Mouse (Mus musculus): ENCODE results near the gene Spaca6. TPM values are rescaled to one million over a fixed set of nuclear protein-coding genes. Genes with fewer than 3 reads are reported as not detected.

The Spaca6 gene
- polyA plus RNA-seq, 1 experiment from 2014 or later, result 31.4 TPM

DNA sequence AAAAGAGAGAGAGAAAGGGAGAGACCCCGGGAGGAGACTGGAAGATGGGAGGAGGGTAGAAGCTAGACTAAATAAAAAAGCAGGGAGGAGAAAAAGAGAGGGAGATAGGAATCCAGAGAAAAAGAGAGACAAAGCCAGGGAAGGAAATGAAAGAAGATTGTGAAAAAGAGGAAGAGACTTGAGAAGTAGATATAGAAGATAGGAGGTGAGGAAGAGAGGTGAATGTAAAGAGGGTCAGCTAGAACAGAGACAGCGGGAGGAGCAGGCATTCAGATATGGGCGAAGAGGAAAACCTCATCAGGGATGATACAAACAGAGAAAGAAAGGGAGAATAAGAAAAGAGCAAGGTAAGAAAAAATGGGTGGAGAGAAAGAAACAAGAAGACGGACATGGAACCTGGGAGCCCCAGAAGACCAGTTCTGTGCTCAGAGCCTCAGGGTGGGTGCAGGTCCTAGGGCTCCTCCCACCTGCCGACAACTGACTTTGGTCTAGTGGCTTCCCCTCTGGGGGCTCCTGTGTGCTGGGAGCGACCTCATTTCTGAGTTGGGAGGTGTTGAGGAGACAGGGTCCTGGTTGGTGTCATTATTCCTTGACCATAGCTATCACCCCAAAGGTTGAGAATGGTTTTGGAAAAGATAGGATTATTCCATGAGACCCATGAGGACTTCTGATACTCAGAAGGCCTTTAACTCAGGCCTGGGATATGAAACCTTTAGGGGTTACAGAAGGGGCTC, 2.3 kb downstream of the Spaca6 start:
- Histone ChIP-seq H3K4me3 (ENCODE audit: low read length) (peak overlapping the region; percentile 85), H3K9me3 (ENCODE audit: control insufficient read depth, low read length) (no peaks in the 10 kb centered on the region), H3K36me3 (ENCODE audit: control insufficient read depth, insufficient read depth, low read length) (peaks cover 20% of the 10 kb centered on the region), H3K4me1 (replicated peaks; ENCODE audit: control insufficient read depth, insufficient read depth, low read length) (peaks cover 37% of the 10 kb centered on the region), H3K9ac (ENCODE audit: low read length) (peak overlapping the region; percentile 91), H3K27me3 (ENCODE audit: control insufficient read depth, insufficient read depth, low read depth, low read length) (no peaks in the 10 kb centered on the region), H3K27ac (ENCODE audit: low read length) (peak overlapping the region; percentile 97), H3K4me2 (ENCODE audit: low read depth, low read length) (peak overlapping the region; percentile 66)
- ATAC-seq (ENCODE audit: low read depth), result no peak
- 2% methylated on average over 6 of the region's 6 CpGs for WGBS

DNA sequence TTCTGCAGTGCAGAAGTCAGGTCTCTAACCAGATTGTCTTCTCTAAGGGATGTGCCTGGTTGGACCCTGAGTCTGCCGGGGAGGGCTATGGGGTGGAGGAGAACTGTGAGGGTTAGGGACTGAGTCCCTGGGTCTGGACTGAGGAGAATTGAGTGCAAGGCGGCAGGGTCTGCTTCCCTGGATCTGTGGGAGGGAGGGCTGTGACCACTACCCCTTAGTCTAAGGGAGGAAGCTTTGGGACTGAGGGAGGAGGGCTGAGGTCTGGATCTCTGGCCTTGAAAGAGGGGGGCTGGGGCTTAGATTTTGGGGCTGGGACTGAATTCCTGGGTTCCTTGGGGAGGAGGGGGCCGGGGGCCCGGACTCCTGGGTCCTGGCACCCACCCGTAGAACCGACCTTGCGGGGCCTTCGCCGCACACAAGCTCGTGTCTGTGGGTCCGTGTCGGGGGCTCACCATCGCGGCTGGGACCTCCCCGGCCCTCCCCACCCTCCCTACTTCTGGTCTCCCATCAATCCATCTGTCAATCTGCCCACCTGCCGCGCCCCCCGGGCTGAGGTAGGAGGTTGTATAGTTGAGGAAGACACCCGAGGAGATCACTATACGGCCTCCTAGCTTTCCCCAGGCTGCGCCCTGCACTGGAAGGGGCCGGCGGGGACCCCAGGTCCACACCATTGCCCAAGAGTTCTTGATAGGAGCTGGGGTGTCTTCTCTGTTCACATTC, 3.0 kb downstream of the Spaca6 start:
- Histone ChIP-seq H3K4me2 (ENCODE audit: low read depth, low read length) (peak overlapping the region; percentile 66), H3K27ac (ENCODE audit: low read length) (0 out of 2 replicates have a peak overlapping the region, but pooled peaks have one; percentile 7), H3K4me1 (replicated peaks; ENCODE audit: control insufficient read depth, insufficient read depth, low read length) (peaks cover 45% of the 10 kb centered on the region), H3K27me3 (ENCODE audit: control insufficient read depth, insufficient read depth, low read depth, low read length) (no peaks in the 10 kb centered on the region), H3K4me3 (ENCODE audit: low read length) (peak overlapping the region; percentile 85), H3K9me3 (ENCODE audit: control insufficient read depth, low read length) (no peaks in the 10 kb centered on the region), H3K9ac (ENCODE audit: low read length) (peak overlapping the region; percentile 91), H3K36me3 (ENCODE audit: control insufficient read depth, insufficient read depth, low read length) (peaks cover 20% of the 10 kb centered on the region)
- 47% methylated on average over 23 of the region's 23 CpGs for WGBS
- no peak for ATAC-seq (ENCODE audit: low read depth)

DNA sequence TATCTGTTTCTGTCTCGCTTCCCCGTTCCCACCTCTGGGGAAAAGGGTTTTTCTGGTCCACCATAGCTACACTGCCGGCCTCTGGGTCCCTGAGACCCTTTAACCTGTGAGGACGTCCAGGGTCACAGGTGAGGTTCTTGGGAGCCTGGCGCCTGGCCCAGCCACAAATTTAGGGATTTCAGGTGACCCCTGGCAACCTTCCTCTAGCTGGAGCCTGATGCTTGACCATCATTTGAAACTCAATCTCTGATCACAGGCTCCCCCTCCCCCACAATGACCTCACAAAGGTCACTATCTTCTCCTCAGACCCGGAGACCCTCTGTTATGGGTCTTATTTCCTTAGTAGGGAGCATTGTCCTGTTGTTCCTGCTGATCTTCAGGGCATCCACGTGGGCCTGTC, 3.8 kb downstream of the Spaca6 start:
- 74% methylated on average over 7 of the region's 7 CpGs for WGBS

GRCm38 (mm10) chr17:17834896-17835295, 7.9 kb downstream of the Spaca6 start:
- Histone ChIP-seq H3K4me3 (ENCODE audit: low read length) (no peak overlapping the region), H3K4me1 (replicated peaks; ENCODE audit: control insufficient read depth, insufficient read depth, low read length) (peaks cover 67% of the 10 kb centered on the region), H3K36me3 (ENCODE audit: control insufficient read depth, insufficient read depth, low read length) (peaks cover 32% of the 10 kb centered on the region), H3K27ac (ENCODE audit: low read length) (peak overlapping the region; percentile 5; the same call in 1 of the 2 replicates), H3K4me2 (ENCODE audit: low read depth, low read length) (no peak overlapping the region), H3K9me3 (ENCODE audit: control insufficient read depth, low read length) (no peaks in the 10 kb centered on the region), H3K9ac (ENCODE audit: low read length) (no peak overlapping the region), H3K27me3 (ENCODE audit: control insufficient read depth, insufficient read depth, low read depth, low read length) (no peaks in the 10 kb centered on the region)
- 0% methylated on average over 1 of the region's 1 CpGs for WGBS
- ATAC-seq (ENCODE audit: low read depth), result no peak

More for the DNA sequence above, 3.8 kb downstream of the Spaca6 start:
- H3K9ac ChIP-seq (ENCODE audit: low read length), result no peak overlapping the region
- H3K4me3 ChIP-seq (ENCODE audit: low read length), result no peak overlapping the region; the same call in 1 of the 2 replicates
- peaks cover 49% of the 10 kb centered on the region for H3K4me1 ChIP-seq (replicated peaks; ENCODE audit: control insufficient read depth, insufficient read depth, low read length)
- ATAC-seq (ENCODE audit: low read depth), result no peak
- no peaks in the 10 kb centered on the region for H3K9me3 ChIP-seq (ENCODE audit: control insufficient read depth, low read length)
- no peaks in the 10 kb centered on the region for H3K27me3 ChIP-seq (ENCODE audit: control insufficient read depth, insufficient read depth, low read depth, low read length)
- peaks cover 20% of the 10 kb centered on the region for H3K36me3 ChIP-seq (ENCODE audit: control insufficient read depth, insufficient read depth, low read length)
- H3K27ac ChIP-seq (ENCODE audit: low read length), result no peak overlapping the region
- peak overlapping the region; percentile 66; the same call in 1 of the 2 replicates for H3K4me2 ChIP-seq (ENCODE audit: low read depth, low read length)

- H3K9ac ChIP-seq (ENCODE audit: low read length), result no peak overlapping the region
- no peak for ATAC-seq (ENCODE audit: low read depth)
- peaks cover 55% of the 10 kb centered on the region for H3K4me1 ChIP-seq (replicated peaks; ENCODE audit: control insufficient read depth, insufficient read depth, low read length)
- no peak overlapping the region for H3K4me2 ChIP-seq (ENCODE audit: low read depth, low read length)
- no peak overlapping the region for H3K4me3 ChIP-seq (ENCODE audit: low read length)
- no peak overlapping the region for H3K27ac ChIP-seq (ENCODE audit: low read length)
- H3K27me3 ChIP-seq (ENCODE audit: control insufficient read depth, insufficient read depth, low read depth, low read length), result no peaks in the 10 kb centered on the region
- 57% methylated on average over 5 of the region's 5 CpGs for WGBS
- no peaks in the 10 kb centered on the region for H3K9me3 ChIP-seq (ENCODE audit: control insufficient read depth, low read length)
- H3K36me3 ChIP-seq (ENCODE audit: control insufficient read depth, insufficient read depth, low read length), result peaks cover 38% of the 10 kb centered on the region
These were observed 9.1 kb downstream of the Spaca6 start for GRCm38 (mm10) chr17:17836101-17836500.

- H3K27me3 ChIP-seq (ENCODE audit: control insufficient read depth, insufficient read depth, low read depth, low read length), result no peaks in the 10 kb centered on the region
- H3K36me3 ChIP-seq (ENCODE audit: control insufficient read depth, insufficient read depth, low read length), result peaks cover 34% of the 10 kb centered on the region
- peak overlapping the region; percentile 85 for H3K27ac ChIP-seq (ENCODE audit: low read length)
- peak overlapping the region; percentile 54 for H3K4me3 ChIP-seq (ENCODE audit: low read length)
- 11% methylated on average over 13 of the region's 13 CpGs for WGBS
- H3K4me1 ChIP-seq (replicated peaks; ENCODE audit: control insufficient read depth, insufficient read depth, low read length), result peaks cover 49% of the 10 kb centered on the region
- H3K9ac ChIP-seq (ENCODE audit: low read length), result peak overlapping the region; percentile 59
- no peaks in the 10 kb centered on the region for H3K9me3 ChIP-seq (ENCODE audit: control insufficient read depth, low read length)
- H3K4me2 ChIP-seq (ENCODE audit: low read depth, low read length), result peak overlapping the region; percentile 73
- peak; percentile 1; the same call in 1 of the 2 replicates for ATAC-seq (ENCODE audit: low read depth)
These were observed 10.5 kb downstream of the Spaca6 start for GRCm38 (mm10) chr17:17837426-17837825.

GRCm38 (mm10) chr17:17837919-17838701, 11.2 kb downstream of the Spaca6 start:
- peak; percentile 99 for ATAC-seq (ENCODE audit: low read depth)
- Histone ChIP-seq H3K9me3 (ENCODE audit: control insufficient read depth, low read length) (no peaks in the 10 kb centered on the region), H3K4me1 (replicated peaks; ENCODE audit: control insufficient read depth, insufficient read depth, low read length) (peaks cover 47% of the 10 kb centered on the region), H3K36me3 (ENCODE audit: control insufficient read depth, insufficient read depth, low read length) (peaks cover 36% of the 10 kb centered on the region), H3K9ac (ENCODE audit: low read length) (peak overlapping the region; percentile 70), H3K27ac (ENCODE audit: low read length) (peak overlapping the region; percentile 85), H3K27me3 (ENCODE audit: control insufficient read depth, insufficient read depth, low read depth, low read length) (no peaks in the 10 kb centered on the region), H3K4me2 (ENCODE audit: low read depth, low read length) (peak overlapping the region; percentile 73), H3K4me3 (ENCODE audit: low read length) (peak overlapping the region; percentile 54)
- under 1% methylated on average over 43 of the region's 43 CpGs for WGBS

DNA sequence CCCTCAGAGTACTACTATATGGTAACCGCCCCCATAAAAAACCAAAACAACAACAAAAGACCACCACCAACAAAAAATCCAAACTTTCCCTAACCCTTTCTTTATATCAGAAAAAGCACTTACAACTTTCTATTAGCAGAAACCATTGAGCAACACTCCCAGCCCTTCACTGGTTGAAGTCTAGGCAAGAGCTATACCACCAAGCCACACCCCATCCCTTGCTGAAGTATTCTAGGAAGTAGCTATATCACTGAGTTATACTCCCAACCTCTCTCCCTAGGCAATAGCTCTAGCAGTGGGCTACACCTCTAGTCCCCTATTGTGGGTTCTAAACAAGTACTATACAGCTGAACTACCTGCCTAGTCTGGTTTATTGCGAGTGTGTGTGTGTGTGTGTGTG, 12.3 kb downstream of the Spaca6 start:
- Histone ChIP-seq H3K4me3 (ENCODE audit: low read length) (no peak overlapping the region), H3K9ac (ENCODE audit: low read length) (no peak overlapping the region), H3K27me3 (ENCODE audit: control insufficient read depth, insufficient read depth, low read depth, low read length) (no peaks in the 10 kb centered on the region), H3K27ac (ENCODE audit: low read length) (no peak overlapping the region), H3K36me3 (ENCODE audit: control insufficient read depth, insufficient read depth, low read length) (peaks cover 29% of the 10 kb centered on the region), H3K9me3 (ENCODE audit: control insufficient read depth, low read length) (no peaks in the 10 kb centered on the region), H3K4me2 (ENCODE audit: low read depth, low read length) (no peak overlapping the region), H3K4me1 (replicated peaks; ENCODE audit: control insufficient read depth, insufficient read depth, low read length) (peaks cover 36% of the 10 kb centered on the region)
- no peak for ATAC-seq (ENCODE audit: low read depth)
- 93% methylated on average over 2 of the region's 2 CpGs for WGBS

DNA sequence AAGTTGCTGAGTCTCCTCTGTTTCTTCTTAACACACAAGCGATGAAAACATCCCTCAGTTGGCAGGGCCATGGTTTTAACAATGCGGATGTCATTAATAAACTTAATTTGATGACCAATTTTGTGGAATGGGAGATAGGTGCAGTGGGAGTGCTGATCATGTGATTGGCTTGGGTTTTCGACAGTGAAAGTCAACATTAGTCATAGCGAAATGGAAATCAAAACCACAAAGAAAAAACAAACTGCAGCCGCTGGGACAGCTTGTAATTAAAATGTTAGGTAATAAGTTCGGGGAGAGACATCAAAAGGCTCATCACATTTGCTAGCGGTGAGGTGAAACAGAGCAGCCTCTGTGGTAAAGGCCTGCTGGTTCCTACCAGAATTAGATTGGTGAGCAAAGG, 13.8 kb downstream of the Spaca6 start:
- no peaks in the 10 kb centered on the region for H3K9me3 ChIP-seq (ENCODE audit: control insufficient read depth, low read length)
- no peak for ATAC-seq (ENCODE audit: low read depth)
- H3K27ac ChIP-seq (ENCODE audit: low read length), result no peak overlapping the region
- H3K9ac ChIP-seq (ENCODE audit: low read length), result no peak overlapping the region
- 87% methylated on average over 7 of the region's 7 CpGs for WGBS
- H3K27me3 ChIP-seq (ENCODE audit: control insufficient read depth, insufficient read depth, low read depth, low read length), result no peaks in the 10 kb centered on the region
- H3K4me1 ChIP-seq (replicated peaks; ENCODE audit: control insufficient read depth, insufficient read depth, low read length), result peaks cover 22% of the 10 kb centered on the region
- H3K36me3 ChIP-seq (ENCODE audit: control insufficient read depth, insufficient read depth, low read length), result peaks cover 29% of the 10 kb centered on the region
- no peak overlapping the region for H3K4me2 ChIP-seq (ENCODE audit: low read depth, low read length)
- no peak overlapping the region for H3K4me3 ChIP-seq (ENCODE audit: low read length)
